Mouse (Mus musculus): ENCODE data around the gene Aunip.

DNA sequence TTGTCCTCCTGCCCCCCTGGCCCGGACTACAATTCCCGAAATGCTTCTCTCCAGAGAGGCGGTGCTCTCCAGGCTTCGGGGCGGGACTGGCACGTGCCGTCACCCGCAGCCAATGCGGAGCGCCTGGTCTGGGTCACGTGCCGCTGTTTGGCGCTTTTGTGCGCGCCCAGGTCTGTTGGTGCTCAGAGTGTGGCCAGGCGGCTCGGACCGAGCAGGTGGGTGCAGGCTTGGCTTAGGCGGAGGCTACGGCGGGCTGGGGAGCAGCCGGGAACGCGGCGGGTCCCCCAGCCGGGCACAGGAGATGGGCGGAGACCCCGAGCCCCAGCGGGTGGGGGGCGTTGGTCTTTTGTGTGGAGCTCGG lies 42.6 kb upstream of the Aunip start, which contains the start of gene Stmn1:
- TF ChIP-seq CTCF (IDR thresholded peaks at IDR 0.05; ENCODE audit: low read depth, low read length) (no peak), GATA1 (IDR thresholded peaks at IDR 0.05; ENCODE audit: borderline replicate concordance, low read length) (no peak), TAL1 (conservative IDR thresholded peaks at IDR 0.05; ENCODE audit: low read depth, low read length) (no peak), POLR2AphosphoS5 (IDR thresholded peaks at IDR 0.05; ENCODE audit: insufficient replicate concordance, low read depth, low read length) (no peak)

Measured in G1E (cell line).